ENCODE assay signal across 23 mouse cellular contexts in genomic region chr5:123614246-123614645, GRCm38 (mm10). TPM values are rescaled to one million over a fixed set of nuclear protein-coding genes. Genes with fewer than 3 reads are reported as not detected.
DNase-seq lines count a peak whose midpoint lies in the region; ATAC-seq and TF ChIP-seq lines count a peak whose summit lies in the region.
"Had no signal": no experiment of that assay in that cellular context is flagged by ENCODE, and none has a peak within 500 bp of the region (broad histone marks: within the 10 kb centered on the region; RNA-seq: fewer than 3 reads in every experiment).

No protein-coding gene starts in this region.

- DNase-seq in ES-E14 (ENCODE audit: low read depth, low spot score) (no peak), ZHBTc4 (ENCODE audit: low read depth, low spot score) (peak; percentile 65)
- DNase-seq in forebrain, embryonic 11.5 days (ENCODE audit: low spot score): no peak
- DNase-seq in right cerebral cortex, postnatal 14 days: no peak
- DNase-seq in layer of hippocampus, postnatal 10 days (ENCODE audit: low spot score in 2 of 2): no peak
- DNase-seq: adrenal gland, adult 2 months; adrenal gland, postnatal 10 days; adrenal gland, postnatal 25 days; cerebellum, adult 11 months; cerebellum, adult 18-20 months; cerebellum, adult 8-10 months; cerebellum, adult 9-11 months; cerebellum, postnatal 14 days; cerebellum, postnatal 36 days; embryo, embryonic 11 days; forebrain, postnatal 0 days had no signal

- H3K4me2 ChIP-seq in forebrain, embryonic 15.5 days (replicated peaks): no peak overlapping the region
- H3K4me2 ChIP-seq in forebrain, embryonic 11.5 days (ENCODE audit: low read depth, low read length, severe bottlenecking): no peak overlapping the region
- H3K4me2 ChIP-seq: embryonic facial prominence, embryonic 13.5 days; embryonic facial prominence, embryonic 15.5 days; forebrain, embryonic 12.5 days had no signal

- TF ChIP-seq EP300 in ES-Bruce4 (IDR thresholded peaks at IDR 0.05; ENCODE audit: insufficient read depth, low read depth, low read length): no peak

- H3K4me1 ChIP-seq in E14TG2a.4 (replicated peaks; ENCODE audit: low read depth, low read length) (peaks cover 14% of the 10 kb centered on the region), ES-Bruce4 (ENCODE audit: control insufficient read depth, insufficient read depth, low read length) (no peaks in the 10 kb centered on the region), ES-E14 (ENCODE audit: control insufficient read depth in 2 of 2, insufficient read depth in 2 of 2, low read length in 2 of 2, poor library complexity in 1 of 2) (peaks cover 0 to 5% of the 10 kb centered on the region in 2 experiments; a peak in 1 of 4 replicates)
- H3K4me1 ChIP-seq in forebrain, embryonic 15.5 days: no peaks in the 10 kb centered on the region
- H3K4me1 ChIP-seq in forebrain, embryonic 11.5 days (replicated peaks; ENCODE audit: control insufficient read depth, insufficient read depth, low read length): no peaks in the 10 kb centered on the region
- H3K4me1 ChIP-seq: embryonic facial prominence, embryonic 13.5 days; embryonic facial prominence, embryonic 15.5 days; forebrain, embryonic 12.5 days had no signal

- 95% methylated on average over 24 of the region's 24 CpGs for WGBS in forebrain, embryonic 15.5 days
- 96% methylated on average over 24 of the region's 24 CpGs for WGBS in forebrain, embryonic 11.5 days

- no peak overlapping the region for H3K27ac ChIP-seq in ES-Bruce4 (ENCODE audit: insufficient read depth, low read length)
- H3K27ac ChIP-seq in ES-E14 (ENCODE audit: insufficient read depth, low read depth, low read length, poor library complexity, severe bottlenecking): no peak overlapping the region
- no peak overlapping the region for H3K27ac ChIP-seq in forebrain, embryonic 15.5 days (replicated peaks)
- no peak overlapping the region for H3K27ac ChIP-seq in forebrain, embryonic 11.5 days (ENCODE audit: low read depth, low read length)
- H3K27ac ChIP-seq: embryonic facial prominence, embryonic 13.5 days; embryonic facial prominence, embryonic 15.5 days; forebrain, embryonic 12.5 days had no signal

- in situ Hi-C loops in ES-E14 (cut with MboI; ENCODE audit: low sequenced_read_pairs in 2 of 2, unreplicated experiment in 2 of 2): loop anchor here in 1 of 2 experiments (10.0 kb wide), 1 partner anchor 169 kb away; no protein-coding TSS in a partner anchor

- H3K9me3 ChIP-seq in E14TG2a.4 (ENCODE audit: low read length) (no peaks in the 10 kb centered on the region), ES-Bruce4 (replicated peaks; ENCODE audit: control insufficient read depth, insufficient read depth, low read length, poor library complexity, severe bottlenecking) (no peaks in the 10 kb centered on the region), ES-E14 (ENCODE audit: control insufficient read depth, insufficient read depth, low read depth, low read length) (no peaks in the 10 kb centered on the region)
- no peaks in the 10 kb centered on the region for H3K9me3 ChIP-seq in forebrain, embryonic 15.5 days
- no peaks in the 10 kb centered on the region for H3K9me3 ChIP-seq in forebrain, embryonic 11.5 days (ENCODE audit: control insufficient read depth, low read length)
- H3K9me3 ChIP-seq: embryonic facial prominence, embryonic 13.5 days; embryonic facial prominence, embryonic 15.5 days; forebrain, embryonic 12.5 days had no signal

- no peak for TF ChIP-seq POLR2A in ES-Bruce4 (IDR thresholded peaks at IDR 0.05; ENCODE audit: insufficient read depth, low read length)

- ATAC-seq in forebrain, embryonic 15.5 days (replicated peaks): no peak
- no peak for ATAC-seq in forebrain, embryonic 11.5 days (replicated peaks; ENCODE audit: low FRiP score)
- ATAC-seq: forebrain, embryonic 14.5 days; forebrain, postnatal 0 days had no signal

- TF ChIP-seq CTCF in E14TG2a.4 (conservative IDR thresholded peaks at IDR 0.05; ENCODE audit: low read length): no peak
- no peak for TF ChIP-seq CTCF in ES-Bruce4 (IDR thresholded peaks at IDR 0.05; ENCODE audit: low read depth, low read length)

- H3K36me3 ChIP-seq in E14TG2a.4 (ENCODE audit: insufficient read depth, low read length) (no peaks in the 10 kb centered on the region; the same call in 1 of the 2 replicates), ES-Bruce4 (ENCODE audit: control insufficient read depth, insufficient read depth, low read length, poor library complexity, severe bottlenecking) (no peaks in the 10 kb centered on the region), ES-E14 (ENCODE audit: control insufficient read depth, insufficient read depth, low read length, poor library complexity, severe bottlenecking) (peaks cover 2% of the 10 kb centered on the region; the same call in 1 of the 2 replicates)
- peaks cover 76% of the 10 kb centered on the region for H3K36me3 ChIP-seq in forebrain, embryonic 15.5 days
- peaks cover 16% of the 10 kb centered on the region; the same call in 1 of the 2 replicates for H3K36me3 ChIP-seq in forebrain, embryonic 11.5 days (ENCODE audit: control insufficient read depth, insufficient read depth, low read length)

- H3K9ac ChIP-seq in ES-Bruce4 (ENCODE audit: low read depth, poor library complexity, severe bottlenecking): no peak overlapping the region
- no peak overlapping the region; the same call in 1 of the 2 replicates for H3K9ac ChIP-seq in ES-E14 (ENCODE audit: insufficient read depth, low read depth, low read length, poor library complexity, severe bottlenecking)
- H3K9ac ChIP-seq in forebrain, embryonic 15.5 days (replicated peaks): no peak overlapping the region
- no peak overlapping the region for H3K9ac ChIP-seq in forebrain, embryonic 11.5 days (ENCODE audit: low read length)
- H3K9ac ChIP-seq: embryonic facial prominence, embryonic 13.5 days; embryonic facial prominence, embryonic 15.5 days; forebrain, embryonic 12.5 days; forebrain, postnatal 0 days had no signal

- peak overlapping the region; percentile 74 for H3K4me3 ChIP-seq in E14TG2a.4 (replicated peaks; ENCODE audit: low read length)
- H3K4me3 ChIP-seq in ES-Bruce4 (ENCODE audit: low read depth, low read length): peak overlapping the region; percentile 44
- H3K4me3 ChIP-seq in ES-E14 (ENCODE audit: insufficient read depth in 1 of 2, low read depth in 1 of 2, low read length in 2 of 2, poor library complexity in 1 of 2, severe bottlenecking in 1 of 2): peak overlapping the region; percentile 60 to 63
- no peak overlapping the region for H3K4me3 ChIP-seq in forebrain, embryonic 15.5 days
- no peak overlapping the region for H3K4me3 ChIP-seq in forebrain, embryonic 11.5 days (ENCODE audit: low read depth, low read length)
- H3K4me3 ChIP-seq: embryonic facial prominence, embryonic 13.5 days; embryonic facial prominence, embryonic 15.5 days; forebrain, embryonic 12.5 days had no signal

- H3K27me3 ChIP-seq in E14TG2a.4 (ENCODE audit: insufficient read depth, low read length) (peaks cover 41% of the 10 kb centered on the region), ES-Bruce4 (ENCODE audit: control insufficient read depth, insufficient read depth, low read length, poor library complexity, severe bottlenecking) (no peaks in the 10 kb centered on the region)
- no peaks in the 10 kb centered on the region for H3K27me3 ChIP-seq in forebrain, embryonic 15.5 days
- H3K27me3 ChIP-seq in forebrain, embryonic 11.5 days (ENCODE audit: control insufficient read depth, insufficient read depth, low read length): no peaks in the 10 kb centered on the region
- H3K27me3 ChIP-seq: embryonic facial prominence, embryonic 13.5 days; embryonic facial prominence, embryonic 15.5 days; forebrain, embryonic 12.5 days had no signal

TF ChIP-seq in ES-E14, 5 proteins besides CTCF, POLR2A, EP300 and RAD21:
- TF ChIP-seq MAFK (IDR thresholded peaks at IDR 0.05; ENCODE audit: insufficient read depth, low read depth, low read length) (no peak), ZC3H11A (IDR thresholded peaks at IDR 0.05; ENCODE audit: borderline replicate concordance, low read depth, low read length) (no peak), HCFC1 (IDR thresholded peaks at IDR 0.05; ENCODE audit: borderline replicate concordance, insufficient read depth, low read length) (no peak), CHD2 (IDR thresholded peaks at IDR 0.05; ENCODE audit: low read depth, low read length) (no peak), ZNF384 (IDR thresholded peaks at IDR 0.05; ENCODE audit: low read depth, low read length) (no peak)
TF ChIP-seq in ES-E14: peak in this region for 0.

RNA-seq across cellular contexts. Expression of gene Vps33a, which starts 41.4 kb away (rescaled TPM):
- 20.5 and 25.8 TPM in 2 replicates for polyA plus RNA-seq in ES-Bruce4 (2011; ENCODE audit: insufficient read depth, insufficient read length, low read depth, missing spikeins)
- total RNA-seq in ES-E14 (2012; rRNA removed): 23.0 and 24.3 TPM in 2 replicates
- 41.2 and 42.3 TPM in 2 replicates for polyA plus RNA-seq in forebrain, embryonic 15.5 days (2015; fragmentation: Nextera tagmentation; extraction: Ambion mirVana)
- 31.0 and 39.6 TPM in 2 replicates for polyA plus RNA-seq in forebrain, embryonic 11.5 days (2014; fragmentation: Nextera tagmentation; extraction: Ambion mirVana)
- 10 to 100 TPM; 71.4 to 72.0 TPM for total RNA-seq in layer of hippocampus, postnatal 10 days (2021)

Comparison
In these comparisons a context has a peak if more than half of its experiments do, and no peak if none do; other contexts are left out.
1. H3K4me3 ChIP-seq: peak in E14TG2a.4 (single experiment), ES-Bruce4 (single experiment) and ES-E14 (2 of 2); none in forebrain, embryonic 15.5 days (single experiment) and forebrain, embryonic 11.5 days (single experiment).